Mouse (Mus musculus) hindlimb bud, embryonic 11.5 days (tissue): Measurements from ENCODE around the gene Rfx1.

Experiments
- DNase-seq: peaks from one replicate; pipeline ENCODE4 v3.0.0-alpha.2; 2012; ENCODE audit warnings: low read depth, low spot score; ENCODE audit errors: extremely low spot score

The Rfx1 gene

GRCm38 (mm10) chr8:84087156-84087555 is 20.5 kb downstream of the Rfx1 start:
- DNase-seq: no peak

GRCm38 (mm10) chr8:84087821-84088220 is 21.2 kb downstream of the Rfx1 start:
- no peak for DNase-seq

GRCm38 (mm10) chr8:84089277-84089676 is 22.6 kb downstream of the Rfx1 start:
- DNase-seq: no peak

- no peak for DNase-seq
Observed at GRCm38 (mm10) chr8:84090585-84090984, 24.0 kb downstream of the Rfx1 start.

GRCm38 (mm10) chr8:84096061-84096460 is 29.4 kb downstream of the Rfx1 start:
- DNase-seq: no peak

- DNase-seq: no peak
Observed at GRCm38 (mm10) chr8:84098376-84098775, 31.7 kb downstream of the Rfx1 start.

GRCm38 (mm10) chr8:84101476-84102270 is 35.0 kb downstream of the Rfx1 start:
- DNase-seq: no peak

GRCm38 (mm10) chr8:84103601-84104000 is 37.0 kb downstream of the Rfx1 start:
- DNase-seq: no peak

GRCm38 (mm10) chr8:84104221-84104620 is 37.6 kb downstream of the Rfx1 start:
- no peak for DNase-seq

- peak; percentile 99 for DNase-seq
Observed at GRCm38 (mm10) chr8:84104697-84105609, 38.3 kb downstream of the Rfx1 start, which contains the start of gene Dcaf15. Dcaf15 (minus strand) TSS chr8:84104768.

- no peak for DNase-seq
Observed at GRCm38 (mm10) chr8:84105676-84106075, 39.0 kb downstream of the Rfx1 start.

GRCm38 (mm10) chr8:84106216-84107040 is 39.8 kb downstream of the Rfx1 start:
- no peak for DNase-seq

GRCm38 (mm10) chr8:84115646-84116045 is 49.0 kb downstream of the Rfx1 start:
- DNase-seq: no peak

GRCm38 (mm10) chr8:84122151-84122550 is 55.5 kb downstream of the Rfx1 start:
- DNase-seq: no peak

GRCm38 (mm10) chr8:84125656-84126055 is 59.0 kb downstream of the Rfx1 start, which contains the start of gene Podnl1:
Podnl1 (plus strand) TSS chr8:84125989.
- DNase-seq: no peak

GRCm38 (mm10) chr8:84126742-84127141 is 60.1 kb downstream of the Rfx1 start:
- no peak for DNase-seq

GRCm38 (mm10) chr8:84127202-84127901 is 60.7 kb downstream of the Rfx1 start:
- DNase-seq: no peak

GRCm38 (mm10) chr8:84128277-84128676 is 61.6 kb downstream of the Rfx1 start:
- DNase-seq: no peak

GRCm38 (mm10) chr8:84130806-84131205 is 64.2 kb downstream of the Rfx1 start:
- no peak for DNase-seq

- no peak for DNase-seq
Observed at GRCm38 (mm10) chr8:84132225-84132624, 65.6 kb downstream of the Rfx1 start.
